Mouse (Mus musculus): ENCODE data around the gene Apc2. TPM values are rescaled to one million over a fixed set of nuclear protein-coding genes. Genes with fewer than 3 reads are reported as not detected.

The Apc2 gene
- total RNA-seq, 2 experiments from 2014 or later: not detected

- no peak for ATAC-seq (replicated peaks; ENCODE audit: poor library complexity)
Observed at GRCm38 (mm10) chr10:80315315-80315714, 19.5 kb downstream of the Apc2 start.

GRCm38 (mm10) chr10:80316359-80316781, 20.6 kb downstream of the Apc2 start:
- ATAC-seq (replicated peaks; ENCODE audit: poor library complexity): peak; percentile 24; the same call in 1 of the 2 replicates

GRCm38 (mm10) chr10:80317011-80317410, 21.2 kb downstream of the Apc2 start:
- no peak for ATAC-seq (replicated peaks; ENCODE audit: poor library complexity)

- ATAC-seq (replicated peaks; ENCODE audit: poor library complexity): peak; percentile 67
Observed at GRCm38 (mm10) chr10:80320340-80320760, 24.6 kb downstream of the Apc2 start, which contains the start of gene 2310011J03Rik. Gene 2310011J03Rik (minus strand): TSS chr10:80320537.

- ATAC-seq (replicated peaks; ENCODE audit: poor library complexity): no peak
Observed at GRCm38 (mm10) chr10:80321014-80321669, 25.4 kb downstream of the Apc2 start.

- ATAC-seq (replicated peaks; ENCODE audit: poor library complexity): no peak
Observed at GRCm38 (mm10) chr10:80321670-80322581, 26.1 kb downstream of the Apc2 start.

- ATAC-seq (replicated peaks; ENCODE audit: poor library complexity): peak; percentile 16; the same call in 1 of the 2 replicates
Observed at GRCm38 (mm10) chr10:80322811-80323211, 27.0 kb downstream of the Apc2 start.

- peak; percentile 54 for ATAC-seq (replicated peaks; ENCODE audit: poor library complexity)
Observed at GRCm38 (mm10) chr10:80323261-80324119, 27.7 kb downstream of the Apc2 start.

GRCm38 (mm10) chr10:80324120-80325037, 28.6 kb downstream of the Apc2 start:
- ATAC-seq (replicated peaks; ENCODE audit: poor library complexity): no peak

GRCm38 (mm10) chr10:80325045-80325444, 29.3 kb downstream of the Apc2 start:
- no peak for ATAC-seq (replicated peaks; ENCODE audit: poor library complexity)

- peak; percentile 92 for ATAC-seq (replicated peaks; ENCODE audit: poor library complexity)
Observed at GRCm38 (mm10) chr10:80329273-80330081, 33.7 kb downstream of the Apc2 start, which contains the start of the genes Pcsk4 and Reep6. Gene Pcsk4 (minus strand): TSS chr10:80329498. Gene Reep6 (plus strand): TSS chr10:80329953.

- ATAC-seq (replicated peaks; ENCODE audit: poor library complexity): no peak
Observed at GRCm38 (mm10) chr10:80330084-80330483, 34.3 kb downstream of the Apc2 start.

GRCm38 (mm10) chr10:80330888-80331287, 35.1 kb downstream of the Apc2 start:
- no peak for ATAC-seq (replicated peaks; ENCODE audit: poor library complexity)

- ATAC-seq (replicated peaks; ENCODE audit: poor library complexity): peak; percentile 25
Observed at GRCm38 (mm10) chr10:80331636-80332524, 36.1 kb downstream of the Apc2 start.

GRCm38 (mm10) chr10:80332525-80332989, 36.8 kb downstream of the Apc2 start:
- no peak for ATAC-seq (replicated peaks; ENCODE audit: poor library complexity)

- no peak for ATAC-seq (replicated peaks; ENCODE audit: poor library complexity)
Observed at GRCm38 (mm10) chr10:80336263-80336662, 40.5 kb downstream of the Apc2 start.

GRCm38 (mm10) chr10:80339941-80340750, 44.4 kb downstream of the Apc2 start:
- ATAC-seq (replicated peaks; ENCODE audit: poor library complexity): peak; percentile 23; the same call in 1 of the 2 replicates

Measured in megakaryocyte progenitor cell, adult 5-6 weeks (primary cell).